7 mouse cellular contexts compared by ENCODE assay signal in the genomic region with DNA sequence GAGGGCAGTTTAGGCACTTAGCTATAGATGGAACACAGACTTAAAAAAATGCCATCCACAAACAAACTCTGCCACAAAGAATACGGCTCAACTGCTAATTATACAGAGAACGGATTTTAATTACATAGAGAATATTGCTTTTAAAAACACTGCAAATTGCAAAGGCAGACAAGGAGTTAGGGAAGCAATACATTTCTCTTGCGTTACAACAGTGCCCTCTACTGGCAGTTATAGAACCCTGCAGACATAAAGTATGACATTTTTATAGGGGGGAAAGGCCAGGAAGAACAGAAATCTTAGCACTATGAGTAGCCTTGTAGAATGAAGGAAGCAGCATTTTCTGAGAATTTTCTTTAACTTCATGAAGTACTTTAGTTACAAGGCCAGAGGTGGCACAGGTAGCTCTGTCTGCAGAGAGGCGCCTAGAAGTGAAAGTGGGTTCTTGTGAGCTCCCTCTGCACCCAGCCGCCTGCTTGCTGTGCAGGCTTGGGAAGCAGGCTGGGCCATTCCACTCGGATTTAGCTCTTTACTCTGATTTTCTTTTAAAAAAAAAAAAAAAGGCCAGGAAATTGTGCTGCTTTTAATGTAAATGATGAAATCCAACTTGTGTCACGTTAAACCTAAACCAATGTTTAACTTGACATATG. TPM values are rescaled to one million over a fixed set of nuclear protein-coding genes. Genes with fewer than 3 reads are reported as not detected.
DNase-seq lines count a peak whose midpoint lies in the region; ATAC-seq lines count a peak whose summit lies in the region.

No protein-coding gene starts in this region.

- no peaks in the 10 kb centered on the region for H3K4me1 ChIP-seq in midbrain, embryonic 12.5 days

- H3K27ac ChIP-seq in midbrain, embryonic 12.5 days (replicated peaks), result no peak overlapping the region

- 0 out of 2 replicates have a peak, but pooled peaks have one; percentile 38 for ATAC-seq in midbrain, embryonic 12.5 days (ENCODE audit: low FRiP score, low read depth)

- H3K4me2 ChIP-seq in midbrain, embryonic 12.5 days (replicated peaks), result no peak overlapping the region

- H3K36me3 ChIP-seq in midbrain, embryonic 12.5 days, result no peaks in the 10 kb centered on the region

- DNase-seq in layer of hippocampus, postnatal 10 days (ENCODE audit: low spot score in 2 of 2), result peak; percentile 19 to 44
- no peak for DNase-seq in layer of hippocampus, postnatal 36 days
- DNase-seq in ES-CJ7 (ENCODE audit: low read depth, low spot score), result peak; percentile 49
- DNase-seq in brain, adult 2 months (ENCODE audit: low read depth, low spot score), result peak; percentile 73
- peak; percentile 73 for DNase-seq in forelimb bud, embryonic 11.5 days (ENCODE audit: low read depth, low spot score)
- DNase-seq in urinary bladder, adult 2 months (ENCODE audit: low spot score), result no peak

- H3K9me3 ChIP-seq in midbrain, embryonic 12.5 days, result no peaks in the 10 kb centered on the region

- H3K27me3 ChIP-seq in midbrain, embryonic 12.5 days, result no peaks in the 10 kb centered on the region

- 37% methylated on average over 7 of the region's 7 CpGs for whole genome bisulfite sequencing in midbrain, embryonic 12.5 days

- H3K9ac ChIP-seq in midbrain, embryonic 12.5 days (replicated peaks), result no peak overlapping the region

- H3K4me3 ChIP-seq in midbrain, embryonic 12.5 days, result no peak overlapping the region

RNA-seq across cellular contexts. Expression of gene Taf3, which starts 38.0 kb away (rescaled TPM):
- 10 to 100 TPM; 10.5 to 11.4 TPM for total RNA-seq in layer of hippocampus, postnatal 10 days (2021)
- 10 to 100 TPM; 15.0 to 15.8 TPM for total RNA-seq in layer of hippocampus, postnatal 36 days (2021)
- 17.8 and 18.1 TPM in 2 replicates for polyA plus RNA-seq in midbrain, embryonic 12.5 days (2016; fragmentation: Nextera tagmentation; extraction: Ambion mirVana)
- polyA plus RNA-seq in urinary bladder, adult 2 months (2012; rRNA removed), result 13.2 and 13.8 TPM in 2 replicates

Comparison
In these comparisons a context has a peak if more than half of its experiments do, and no peak if none do; other contexts are left out.
1. DNase-seq: peak in layer of hippocampus, postnatal 10 days (2 of 2), ES-CJ7 (single experiment), brain, adult 2 months (single experiment) and forelimb bud, embryonic 11.5 days (single experiment); none in layer of hippocampus, postnatal 36 days (0 of 2) and urinary bladder, adult 2 months (single experiment).